Mouse (Mus musculus): Measurements from ENCODE around the gene Uba2.

DNA sequence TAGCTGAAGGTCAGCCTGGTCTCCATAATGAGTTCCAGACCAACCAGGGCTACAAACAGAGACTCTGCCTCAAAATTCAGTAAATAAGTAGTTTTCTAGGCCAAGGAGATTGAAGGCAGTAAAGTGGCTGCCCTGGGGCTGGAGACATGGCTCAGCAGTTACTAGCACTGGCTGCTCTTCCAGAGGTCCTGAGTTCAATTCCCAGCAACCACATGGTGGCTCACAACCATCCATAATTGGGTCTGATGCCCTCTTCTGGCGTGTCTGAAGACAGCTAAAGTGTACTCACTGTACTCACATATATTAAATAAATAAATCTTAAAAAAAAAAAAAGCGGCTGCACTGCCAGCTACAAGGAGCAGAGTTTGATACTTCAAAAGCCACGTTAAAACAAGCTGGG is 3.4 kb downstream of the Uba2 start:
- TF ChIP-seq ZNF384 (IDR thresholded peaks at IDR 0.05; ENCODE audit: low read depth, low read length) (0 out of 2 replicates have a peak, but pooled peaks have one; percentile 15), CHD2 (IDR thresholded peaks at IDR 0.05; ENCODE audit: low read depth, low read length) (no peak)

Measured in ES-E14 (cell line).